Mouse (Mus musculus) adrenal gland, postnatal 36 days (tissue): Measurements from ENCODE around the gene Corin. TPM values are rescaled to one million over a fixed set of nuclear protein-coding genes. Genes with fewer than 3 reads are reported as not detected.

Experiments
- DNase-seq, 2 experiments: peaks; one replicate each; pipeline ENCODE4 v3.0.0; 2021; ENCODE audit warnings: mixed read lengths in 1 of 2
- total RNA-seq, 2 experiments: library from RNA; stranded (reverse); gene quantifications; 2 replicates each; pipeline ENCODE4 v1.2.3; 2021

Gene Corin
- total RNA-seq, 2 experiments from 2014 or later, result 0.13 TPM; not detected in 1

GRCm38 (mm10) chr5:72443007-72443406, 61.3 kb downstream of the Corin start:
- DNase-seq, result peak in 1 of 2 experiments; percentile 10

- DNase-seq, result no peak
Measured at GRCm38 (mm10) chr5:72441181-72441580, 63.1 kb downstream of the Corin start.

GRCm38 (mm10) chr5:72435085-72435484, 69.2 kb downstream of the Corin start:
- DNase-seq, result no peak

- no peak for DNase-seq
Measured at GRCm38 (mm10) chr5:72431856-72432255, 72.4 kb downstream of the Corin start.

GRCm38 (mm10) chr5:72427556-72427955, 76.7 kb downstream of the Corin start:
- no peak for DNase-seq

GRCm38 (mm10) chr5:72425342-72426010, 78.8 kb downstream of the Corin start:
- DNase-seq, result no peak

GRCm38 (mm10) chr5:72411874-72412329, 92.4 kb downstream of the Corin start:
- peak in 1 of 2 experiments; percentile 11 for DNase-seq

GRCm38 (mm10) chr5:72410841-72411240, 93.4 kb downstream of the Corin start:
- no peak for DNase-seq

- no peak for DNase-seq
Measured at GRCm38 (mm10) chr5:72403376-72403775, 100.9 kb downstream of the Corin start.

- DNase-seq, result no peak
Measured at GRCm38 (mm10) chr5:72402913-72403312, 101.4 kb downstream of the Corin start.

- DNase-seq, result no peak
Measured at GRCm38 (mm10) chr5:72401778-72402177, 102.5 kb downstream of the Corin start.

- no peak for DNase-seq
Measured at GRCm38 (mm10) chr5:72401251-72401650, 103.0 kb downstream of the Corin start.

- DNase-seq, result no peak
Measured at GRCm38 (mm10) chr5:72382148-72382547, 122.1 kb downstream of the Corin start.

GRCm38 (mm10) chr5:72380616-72381015, 123.7 kb downstream of the Corin start:
- no peak for DNase-seq

GRCm38 (mm10) chr5:72368004-72368403, 136.3 kb downstream of the Corin start:
- no peak for DNase-seq

GRCm38 (mm10) chr5:72365801-72366200, 138.5 kb downstream of the Corin start:
- no peak for DNase-seq

GRCm38 (mm10) chr5:72363838-72364237, 140.4 kb downstream of the Corin start:
- DNase-seq, result no peak

GRCm38 (mm10) chr5:72353746-72354145, 150.5 kb downstream of the Corin start:
- no peak for DNase-seq

GRCm38 (mm10) chr5:72350081-72350758, 154.1 kb downstream of the Corin start:
- DNase-seq, result peak in 1 of 2 experiments; percentile 32

GRCm38 (mm10) chr5:72348591-72348990, 155.7 kb downstream of the Corin start:
- no peak for DNase-seq

GRCm38 (mm10) chr5:72335873-72336272, 168.4 kb downstream of the Corin start:
- DNase-seq, result no peak

- DNase-seq, result no peak
Measured at GRCm38 (mm10) chr5:72332901-72333300, 171.4 kb downstream of the Corin start.

- no peak for DNase-seq
Measured at GRCm38 (mm10) chr5:72331217-72331616, 173.1 kb downstream of the Corin start.

GRCm38 (mm10) chr5:72330648-72331047, 173.6 kb downstream of the Corin start:
- DNase-seq, result no peak
